Mouse (Mus musculus) Muller cell, postnatal 12 days (primary cell): Measurements from ENCODE around the gene Fyco1.
"Not testable (repeated sequence)": the region's sequence is repeated elsewhere in the genome, so short reads cannot be mapped to it uniquely, and the experiment has no call there.

ENCODE experiments used
- DNase-seq: peaks from one replicate; pipeline ENCODE4 v3.0.0-alpha.2; 2015; ENCODE audit errors: inconsistent ontology term

Gene Fyco1

GRCm38 (mm10) chr9:123815444-123815843, 36.3 kb downstream of the Fyco1 start:
- no peak for DNase-seq

GRCm38 (mm10) chr9:123814821-123815220, 36.9 kb downstream of the Fyco1 start:
- no peak for DNase-seq

DNA sequence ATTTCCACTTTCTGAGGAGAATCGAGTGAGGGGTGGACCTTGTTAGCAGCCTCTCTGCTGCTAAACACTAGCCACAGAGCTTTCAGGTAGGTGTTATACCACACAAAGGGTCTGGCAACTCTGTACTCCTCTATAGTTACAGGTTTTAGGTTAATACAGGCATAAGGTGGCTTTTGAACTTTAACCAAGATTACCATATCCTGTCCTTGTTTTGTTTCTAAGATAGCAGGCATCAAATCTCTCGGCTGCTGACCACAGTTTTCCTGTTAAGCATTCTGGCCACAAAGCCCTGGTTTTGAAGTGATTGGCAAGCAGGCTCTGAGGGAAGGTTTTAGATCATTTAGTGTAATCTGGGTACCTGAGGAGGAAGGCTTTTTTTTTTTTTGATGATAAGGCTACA, 37.4 kb downstream of the Fyco1 start:
- DNase-seq: no peak

DNA sequence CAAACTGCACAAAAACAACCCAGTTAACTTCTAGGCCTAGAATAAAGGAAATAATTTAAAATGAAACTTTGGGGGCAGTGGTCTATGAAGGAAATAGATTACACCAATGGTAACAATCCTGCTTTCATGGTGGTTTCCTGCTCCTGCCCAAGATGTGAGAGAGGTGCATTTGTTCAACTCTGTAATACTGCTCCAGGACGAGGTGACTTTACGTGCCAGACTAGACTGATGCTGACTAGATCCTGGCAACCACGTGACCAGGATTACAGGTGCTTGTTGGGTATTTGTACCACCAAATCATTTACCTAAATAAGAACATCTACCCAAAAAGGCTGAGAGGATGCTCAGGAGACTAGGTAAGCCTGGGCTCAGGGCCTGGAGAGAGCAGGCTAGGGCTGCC, 39.9 kb downstream of the Fyco1 start:
- no peak for DNase-seq

- no peak for DNase-seq
Measured at GRCm38 (mm10) chr9:123808583-123808982, 43.1 kb downstream of the Fyco1 start.

GRCm38 (mm10) chr9:123806267-123806666, 45.4 kb downstream of the Fyco1 start, which contains the start of gene Cxcr6:
Gene Cxcr6 (plus strand): TSS chr9:123806475.
- no peak for DNase-seq

DNA sequence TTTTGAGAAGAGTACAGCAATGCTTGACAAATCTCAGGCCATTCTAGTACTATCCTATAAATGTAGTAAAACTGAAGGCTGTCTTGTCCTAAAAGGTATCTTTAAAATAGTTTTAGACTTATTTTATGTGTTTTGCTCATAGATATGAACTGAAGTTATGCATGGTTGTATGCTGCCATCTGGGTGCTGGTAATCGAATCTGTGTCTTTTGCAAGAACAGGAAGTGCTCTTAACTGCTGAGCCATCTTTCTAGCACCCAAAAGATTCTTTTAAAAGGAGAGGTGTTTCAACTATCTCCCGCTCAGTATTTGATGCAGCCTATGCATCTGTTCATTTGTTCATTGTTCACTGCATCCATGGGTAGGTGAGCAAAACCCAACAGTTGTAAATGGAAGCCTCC, 46.5 kb downstream of the Fyco1 start:
- no peak for DNase-seq

DNA sequence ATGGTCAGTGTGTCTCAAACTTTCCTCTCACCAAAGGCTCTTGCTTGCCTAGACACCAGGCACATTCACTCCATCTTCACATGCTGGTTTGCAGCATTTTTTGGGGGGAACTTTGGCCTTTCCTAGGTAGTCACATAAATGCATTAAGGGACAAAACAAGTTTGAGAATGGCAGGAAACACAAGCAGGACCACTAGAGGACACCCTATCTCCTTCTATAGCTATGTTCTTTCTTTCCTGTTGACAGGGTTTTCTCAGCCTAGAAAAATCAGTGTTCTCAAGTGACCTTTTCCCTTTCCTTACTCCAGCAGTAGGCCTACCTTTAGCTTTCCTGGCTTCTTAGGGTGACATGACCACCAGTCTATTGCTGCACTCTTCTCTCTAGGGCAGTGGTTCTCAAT, 48.8 kb downstream of the Fyco1 start:
- no peak for DNase-seq

DNA sequence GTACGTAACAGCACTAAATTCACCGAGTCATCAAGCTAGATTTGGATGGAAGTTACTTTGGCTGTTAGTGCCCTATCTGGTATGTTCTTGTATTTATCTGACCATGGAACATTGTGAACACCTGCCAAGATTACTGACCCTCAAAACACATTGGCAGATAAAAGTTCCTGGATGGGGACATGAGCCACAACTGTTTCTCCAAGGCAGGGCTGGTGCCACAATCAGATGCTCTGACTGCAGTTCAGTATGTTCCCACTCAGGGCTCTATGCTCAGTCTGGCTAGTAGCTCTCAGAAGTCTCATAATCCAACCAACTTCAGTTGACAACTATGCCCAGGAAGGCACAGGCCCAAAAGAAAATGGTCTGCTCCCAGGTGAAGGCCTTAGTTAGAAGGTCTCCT, 49.3 kb downstream of the Fyco1 start:
- no peak for DNase-seq

DNA sequence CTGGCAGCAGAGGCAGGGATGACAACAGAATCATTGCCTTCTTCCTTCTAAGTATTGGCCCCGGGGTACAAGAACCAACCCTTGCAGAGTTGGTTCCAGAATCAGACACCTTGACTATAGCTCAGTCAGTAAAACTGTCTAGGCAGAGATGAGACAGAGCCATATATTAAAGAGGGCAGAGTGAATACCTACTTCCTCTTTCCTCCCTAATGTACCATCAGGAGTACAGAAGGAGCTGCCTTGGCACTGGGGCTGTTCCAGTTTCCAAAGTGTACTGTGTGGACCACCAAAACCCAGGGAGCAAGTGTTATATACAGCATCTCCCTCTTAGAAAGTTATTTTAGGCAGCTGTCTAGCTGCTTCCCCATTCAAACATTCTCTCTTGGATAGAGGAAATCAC, 50.2 kb downstream of the Fyco1 start:
- DNase-seq: no peak

DNA sequence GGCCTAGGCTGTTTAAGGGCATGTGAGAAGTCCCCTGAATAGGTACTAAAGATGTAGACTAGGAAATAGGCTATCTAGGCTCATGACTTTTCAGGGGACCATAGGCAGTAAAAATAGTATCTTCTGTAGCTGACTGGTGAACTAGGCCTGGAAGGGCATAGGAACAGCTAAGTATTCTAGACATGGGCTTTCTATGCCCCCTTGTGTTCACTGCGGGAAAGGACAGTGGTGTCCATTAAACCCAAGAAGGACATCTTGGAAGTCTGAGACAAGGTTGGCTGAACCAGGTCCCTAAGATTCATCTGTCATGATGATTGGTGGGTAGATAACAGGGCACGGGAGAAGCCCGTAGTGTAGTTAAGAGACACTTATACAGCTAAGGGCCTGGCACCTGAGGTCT, 55.5 kb downstream of the Fyco1 start:
- DNase-seq: peak; percentile 24

DNA sequence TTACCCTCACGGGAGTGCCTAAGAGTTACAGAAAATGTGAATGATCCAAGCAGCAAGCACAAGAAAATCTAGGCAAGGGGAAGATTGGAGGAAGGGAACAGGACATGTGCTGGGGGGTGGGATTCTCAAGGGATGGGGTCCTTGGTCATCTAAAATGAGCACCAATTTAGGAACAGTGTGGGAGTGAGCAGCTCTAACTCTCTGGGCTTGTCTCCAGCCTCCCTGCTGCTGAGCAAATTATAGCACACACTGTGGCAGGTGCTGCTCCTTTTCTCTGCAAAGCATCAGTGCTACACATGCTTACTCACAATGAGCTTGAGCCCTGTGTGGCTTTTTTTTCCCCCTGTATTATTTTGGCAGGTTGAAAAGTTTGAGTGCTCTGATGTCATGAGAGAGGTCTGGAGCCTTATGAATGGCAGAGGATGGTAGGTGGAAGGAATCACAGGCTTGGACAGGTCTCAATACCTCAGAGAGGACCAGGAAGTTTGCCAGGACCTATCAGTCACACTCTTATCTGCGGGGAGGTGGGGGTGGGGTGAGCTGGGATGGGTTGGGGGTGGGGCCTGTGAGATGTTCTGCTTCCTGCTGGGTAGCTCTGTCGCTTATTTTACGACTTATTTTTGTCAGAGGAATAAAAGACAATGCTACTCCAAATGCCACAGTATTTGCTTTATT, 62.7 kb downstream of the Fyco1 start:
- DNase-seq: no peak

DNA sequence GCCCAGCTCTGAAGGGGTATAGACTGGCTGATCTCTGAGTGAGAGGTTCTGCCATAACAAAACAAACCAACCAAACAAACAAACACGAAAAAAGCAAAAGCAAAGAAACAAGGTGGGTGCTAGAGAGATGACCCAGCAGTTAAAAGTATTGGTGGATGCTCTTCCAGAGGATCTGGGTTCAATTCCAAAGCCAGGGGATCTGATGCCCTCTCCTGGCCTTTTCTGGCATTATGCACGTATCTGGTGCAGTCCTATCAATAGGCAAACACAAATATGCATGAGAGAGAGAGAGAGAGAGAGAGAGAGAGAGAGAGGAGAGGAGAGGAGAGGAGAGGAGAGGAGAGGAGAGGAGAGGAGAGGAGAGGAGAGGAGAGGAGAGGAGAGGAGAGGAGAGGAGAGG, 78.4 kb downstream of the Fyco1 start:
- not testable (repeated sequence) for DNase-seq

DNA sequence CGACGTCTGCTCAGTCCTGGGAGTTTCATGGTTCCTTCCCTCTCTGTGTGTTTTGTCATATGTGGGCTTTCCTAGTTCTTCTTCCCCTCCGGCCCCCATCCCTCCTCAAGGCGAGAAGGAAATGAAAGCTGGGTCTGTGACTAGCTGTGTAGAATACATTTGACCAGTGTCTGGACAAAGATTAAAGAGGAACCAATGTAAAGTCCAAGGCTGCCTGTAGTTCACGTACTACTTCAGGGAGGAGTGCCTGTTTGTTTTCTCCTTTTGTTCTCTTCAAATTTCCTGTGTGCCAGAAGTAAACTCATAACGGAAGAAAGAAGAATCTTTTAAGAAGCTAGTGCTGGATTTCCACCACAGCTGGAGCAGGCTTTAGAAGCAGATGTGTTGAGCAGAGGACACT, 82.2 kb downstream of the Fyco1 start:
- DNase-seq: no peak

DNA sequence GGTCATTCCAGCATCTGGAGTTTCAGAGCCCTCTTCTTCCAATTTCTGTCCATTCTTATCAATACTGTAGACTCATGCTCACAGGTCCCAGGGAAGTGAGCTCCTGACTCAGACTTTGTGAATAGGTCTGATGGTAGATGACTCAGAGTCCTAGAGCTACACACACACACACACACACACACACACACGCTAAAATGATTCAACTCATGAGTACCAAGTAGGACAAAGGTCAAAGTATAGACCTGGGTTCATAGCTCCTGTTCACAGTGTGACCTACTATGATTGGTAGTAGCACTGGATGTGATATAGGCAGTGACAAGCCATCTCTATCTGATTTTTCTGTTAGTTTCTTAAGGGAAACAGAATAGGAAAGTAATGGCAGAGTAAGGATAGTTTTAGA, 83.3 kb downstream of the Fyco1 start:
- DNase-seq: peak; percentile 19

DNA sequence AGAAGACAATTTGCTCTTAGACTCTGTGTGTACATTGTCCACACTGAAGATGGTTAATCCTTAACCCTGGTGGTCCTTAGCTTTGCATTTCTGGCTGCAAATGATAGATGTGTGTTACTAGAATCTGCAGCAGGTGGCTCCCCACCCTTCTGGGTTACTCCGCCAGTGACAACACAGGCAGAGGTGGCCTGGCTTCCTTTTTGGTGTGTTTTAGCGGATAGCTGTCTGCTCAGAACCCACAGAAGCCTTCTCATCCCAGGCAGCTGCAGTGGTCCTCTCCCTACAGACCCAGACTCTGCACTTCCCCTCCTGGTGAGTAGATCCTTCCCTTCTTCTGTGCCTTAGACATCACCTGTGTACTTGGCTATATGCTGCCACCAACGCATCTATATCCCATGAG, 84.7 kb downstream of the Fyco1 start:
- DNase-seq: no peak

DNA sequence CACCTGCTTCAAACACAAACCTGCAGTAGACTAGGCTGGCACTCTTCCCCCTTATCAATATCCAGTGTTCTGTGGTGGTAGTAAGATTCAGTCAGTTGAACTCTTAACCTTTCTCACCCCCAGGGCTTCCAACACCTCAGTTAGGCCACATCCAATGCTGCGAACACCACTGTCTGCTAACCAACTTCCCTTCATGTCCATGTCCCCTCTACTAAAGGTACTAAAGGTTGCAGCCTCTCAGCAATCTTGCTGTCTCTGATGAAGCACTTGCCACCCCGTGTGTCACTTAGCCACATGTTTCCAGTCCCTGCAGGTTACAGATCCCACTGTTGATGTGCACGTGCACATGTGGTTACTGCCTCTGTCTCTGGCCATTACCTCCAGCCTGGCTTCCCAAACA, 87.9 kb downstream of the Fyco1 start:
- DNase-seq: no peak

- DNase-seq: no peak
Measured at GRCm38 (mm10) chr9:123762886-123763285, 88.8 kb downstream of the Fyco1 start.

GRCm38 (mm10) chr9:123760806-123761205, 90.9 kb downstream of the Fyco1 start:
- no peak for DNase-seq

DNA sequence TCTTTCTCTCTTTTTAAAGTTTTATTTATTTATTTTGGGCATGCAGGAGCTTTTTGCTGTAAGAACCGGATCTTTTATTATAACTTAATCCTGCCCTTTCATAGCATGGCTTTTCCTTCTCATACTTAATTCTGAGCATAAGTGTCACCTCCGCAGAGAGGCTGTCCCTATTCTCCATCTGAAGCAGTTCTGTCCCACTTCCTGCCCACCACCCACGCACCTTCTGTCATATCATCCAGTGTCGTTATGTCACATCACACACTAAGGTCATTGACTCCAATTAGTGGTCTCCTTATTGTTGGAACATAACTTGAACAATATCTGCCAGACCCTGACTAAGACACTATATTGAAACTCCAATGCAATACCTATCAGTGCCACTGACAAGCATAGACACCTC, 93.1 kb downstream of the Fyco1 start:
- DNase-seq: no peak

DNA sequence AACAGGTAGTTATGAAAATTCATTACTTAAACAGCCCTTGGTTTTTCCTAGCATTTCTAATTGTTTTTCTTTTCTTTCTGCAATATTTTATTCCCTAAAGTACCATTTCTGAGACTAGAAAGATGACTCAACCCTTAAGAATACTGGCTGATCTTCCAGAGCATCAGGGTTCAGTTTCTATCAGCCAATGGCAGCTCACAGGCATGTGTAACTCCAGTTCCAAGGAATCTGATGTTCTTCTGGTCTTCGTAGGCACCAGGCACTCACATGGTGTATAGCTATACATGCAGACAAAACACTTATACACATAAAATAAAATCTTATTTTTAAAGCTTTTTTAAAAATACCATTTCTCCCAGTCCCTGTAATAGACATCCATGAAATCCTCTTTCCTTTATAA, 93.5 kb downstream of the Fyco1 start:
- no peak for DNase-seq

DNA sequence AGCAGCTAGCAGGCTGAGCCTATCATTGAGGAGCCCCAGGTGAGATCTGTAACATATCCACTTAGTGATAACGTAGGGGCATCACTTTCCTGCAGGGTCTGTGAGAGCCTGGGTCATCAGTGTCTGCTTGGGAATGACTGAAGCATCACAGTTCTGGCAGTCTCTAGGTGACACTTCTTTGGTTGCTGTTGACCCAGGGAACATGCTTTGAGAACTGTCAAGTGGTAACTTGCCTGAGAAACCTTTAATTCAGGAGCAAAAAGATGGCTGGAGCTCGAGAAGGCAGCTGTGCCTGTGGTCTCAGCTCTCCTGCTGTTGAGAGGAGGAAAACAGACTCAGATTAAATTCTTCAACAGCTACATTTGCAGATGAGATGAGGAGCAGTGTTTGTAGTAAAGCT, 94.4 kb downstream of the Fyco1 start:
- DNase-seq: no peak

DNA sequence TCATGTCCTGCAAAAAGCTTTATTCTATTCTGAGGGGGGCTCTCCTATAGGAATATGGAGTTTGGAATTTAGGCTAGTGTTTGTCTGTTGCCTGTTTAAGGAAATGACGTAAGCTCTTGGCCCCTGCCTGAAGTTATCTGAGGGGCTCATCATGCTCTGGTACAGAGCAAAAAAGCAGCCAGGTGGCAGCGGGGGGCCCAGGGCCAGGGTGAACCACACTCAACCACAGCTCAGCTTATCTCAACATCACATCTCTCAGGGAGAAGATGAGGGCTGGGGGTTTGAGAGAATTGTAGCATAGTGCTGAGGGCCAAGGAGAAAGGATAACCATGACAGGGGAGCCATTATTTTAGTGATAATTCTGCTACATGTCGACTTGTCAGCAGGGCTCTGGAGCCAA, 94.9 kb downstream of the Fyco1 start:
- no peak for DNase-seq

- no peak for DNase-seq
Measured at GRCm38 (mm10) chr9:123754333-123754732, 97.4 kb downstream of the Fyco1 start.
